ENCODE assay signal across 8 mouse cellular contexts in the genomic region with DNA sequence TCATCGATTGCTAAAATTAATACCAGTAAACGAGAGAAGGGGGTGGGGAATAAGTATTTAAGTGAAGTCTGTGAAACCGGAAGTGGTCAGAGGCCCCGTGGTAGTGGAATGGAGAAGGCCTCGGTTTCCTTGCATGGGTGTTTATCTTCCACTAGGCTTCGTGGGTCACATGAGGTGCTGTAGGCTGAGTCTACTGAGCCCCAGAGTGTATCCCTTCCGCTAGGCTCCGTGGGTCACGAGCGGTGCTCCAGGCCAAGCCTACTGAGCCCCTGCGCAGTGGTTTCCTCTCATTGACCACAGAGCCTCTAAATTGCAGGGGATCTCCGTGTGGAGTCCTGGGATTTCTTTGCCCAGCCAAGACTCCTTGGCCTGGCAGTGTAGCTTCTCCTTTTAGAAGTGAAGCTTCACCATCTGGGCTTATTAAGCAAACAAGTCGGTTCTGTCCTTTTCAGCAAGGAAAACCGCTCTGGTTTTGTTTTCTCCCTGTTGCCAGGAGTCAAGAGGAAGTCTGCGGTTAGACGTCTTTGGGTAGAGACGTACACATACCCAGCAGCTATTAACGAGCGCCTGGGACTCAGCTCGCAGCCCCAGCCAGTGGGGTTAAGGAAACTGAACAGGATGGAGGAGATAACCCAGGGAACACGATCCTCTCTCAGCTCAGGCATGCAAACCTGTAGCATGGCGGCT.
DNase-seq lines count a peak whose midpoint lies in the region; ATAC-seq and TF ChIP-seq lines count a peak whose summit lies in the region.

No protein-coding gene starts in this region.

- no peaks in the 10 kb centered on the region; the same call in 1 of the 2 replicates for H3K4me1 ChIP-seq in heart, adult 2 months (ENCODE audit: control insufficient read depth, insufficient read depth, low read length)
- H3K4me1 ChIP-seq in heart, embryonic 10.5 days: peaks cover 20% of the 10 kb centered on the region
- H3K4me1 ChIP-seq in bone marrow macrophage, adult 2 months (ENCODE audit: control insufficient read depth, insufficient read depth, low read length): peaks cover 60% of the 10 kb centered on the region
- peaks cover 13% of the 10 kb centered on the region; the same call in 1 of the 2 replicates for H3K4me1 ChIP-seq in liver, embryonic 15.5 days (replicated peaks)
- peaks cover 23% of the 10 kb centered on the region for H3K4me1 ChIP-seq in kidney, embryonic 15.5 days

- WGBS in heart, adult 2 months: 66% methylated on average over 22 of the region's 22 CpGs
- 68% methylated on average over 22 of the region's 22 CpGs for WGBS in heart, embryonic 10.5 days
- WGBS in liver, embryonic 15.5 days (ENCODE audit: insufficient replicate concordance): 12% methylated on average over 22 of the region's 22 CpGs
- 66% methylated on average over 22 of the region's 22 CpGs for WGBS in kidney, embryonic 15.5 days

- TF ChIP-seq POLR2A in heart, adult 2 months (IDR thresholded peaks at IDR 0.05; ENCODE audit: insufficient read depth, low read depth, low read length): no peak
- TF ChIP-seq POLR2A in bone marrow macrophage, adult 2 months (IDR thresholded peaks at IDR 0.05; ENCODE audit: borderline replicate concordance, low read depth, low read length): no peak

- H3K27ac ChIP-seq in heart, adult 2 months: no peak overlapping the region
- H3K27ac ChIP-seq in heart, embryonic 10.5 days: no peak overlapping the region
- peak overlapping the region; percentile 90 for H3K27ac ChIP-seq in bone marrow macrophage, adult 2 months (ENCODE audit: insufficient read depth, low read depth, low read length)
- H3K27ac ChIP-seq in liver, embryonic 15.5 days (replicated peaks): peak overlapping the region; percentile 53; the same call in 1 of the 2 replicates
- H3K27ac ChIP-seq in kidney, embryonic 15.5 days: no peak overlapping the region

- H3K36me3 ChIP-seq in heart, adult 2 months (ENCODE audit: control insufficient read depth, insufficient read depth, low read length): no peaks in the 10 kb centered on the region
- H3K36me3 ChIP-seq in heart, embryonic 10.5 days: no peaks in the 10 kb centered on the region
- H3K36me3 ChIP-seq in liver, embryonic 15.5 days (replicated peaks): no peaks in the 10 kb centered on the region
- no peaks in the 10 kb centered on the region for H3K36me3 ChIP-seq in kidney, embryonic 15.5 days

- peak; percentile 37; the same call in 1 of the 2 replicates for ATAC-seq in liver, embryonic 15.5 days (ENCODE audit: insufficient read depth)
- ATAC-seq in kidney, embryonic 15.5 days (replicated peaks; ENCODE audit: low FRiP score): no peak

- H3K4me3 ChIP-seq in heart, adult 2 months: no peak overlapping the region
- no peak overlapping the region for H3K4me3 ChIP-seq in heart, embryonic 10.5 days
- 0 out of 2 replicates have a peak overlapping the region, but pooled peaks have one; percentile 2 for H3K4me3 ChIP-seq in bone marrow macrophage, adult 2 months (ENCODE audit: insufficient read depth, low read length)
- no peak overlapping the region for H3K4me3 ChIP-seq in liver, embryonic 15.5 days (replicated peaks)
- H3K4me3 ChIP-seq in kidney, embryonic 15.5 days (replicated peaks): no peak overlapping the region

- TF ChIP-seq EP300 in heart, adult 2 months (IDR thresholded peaks at IDR 0.05; ENCODE audit: insufficient read depth, low read depth, low read length): no peak

- no peak overlapping the region for H3K9ac ChIP-seq in heart, adult 2 months (ENCODE audit: low read depth, low read length)
- H3K9ac ChIP-seq in liver, embryonic 15.5 days: no peak overlapping the region
- H3K9ac ChIP-seq in kidney, embryonic 15.5 days: no peak overlapping the region

- intact Hi-C loops in heart, adult 2 months (cut with DNase I): no loop called here

- peak; percentile 36 to 73 for DNase-seq in heart, adult 2 months
- DNase-seq in heart, embryonic 10.5 days (ENCODE audit: low spot score): no peak
- DNase-seq in spleen, postnatal 36 days (ENCODE audit: low spot score in 2 of 2): peak; percentile 79 to 85
- no peak for DNase-seq in kidney, postnatal 14 days
- DNase-seq in urinary bladder, adult 18-20 months (ENCODE audit: low spot score in 2 of 2): no peak

- H3K27me3 ChIP-seq in heart, adult 2 months (ENCODE audit: control insufficient read depth, insufficient read depth, low read length): no peaks in the 10 kb centered on the region; the same call in 1 of the 2 replicates
- H3K27me3 ChIP-seq in heart, embryonic 10.5 days (ENCODE audit: insufficient read depth, poor library complexity, severe bottlenecking): peaks cover 48% of the 10 kb centered on the region
- H3K27me3 ChIP-seq in liver, embryonic 15.5 days: peaks cover 15% of the 10 kb centered on the region
- H3K27me3 ChIP-seq in kidney, embryonic 15.5 days: peaks cover 45% of the 10 kb centered on the region

- no peaks in the 10 kb centered on the region for H3K9me3 ChIP-seq in heart, embryonic 10.5 days
- no peaks in the 10 kb centered on the region for H3K9me3 ChIP-seq in liver, embryonic 15.5 days (replicated peaks)
- H3K9me3 ChIP-seq in kidney, embryonic 15.5 days (replicated peaks): no peaks in the 10 kb centered on the region

- H3K4me2 ChIP-seq in liver, embryonic 15.5 days: peak overlapping the region; percentile 36
- no peak overlapping the region for H3K4me2 ChIP-seq in kidney, embryonic 15.5 days

- H3K79me2 ChIP-seq in heart, adult 2 months (replicated peaks; ENCODE audit: control insufficient read depth, insufficient read depth, low read length): no peaks in the 10 kb centered on the region

- no peak for TF ChIP-seq CTCF in heart, adult 2 months (IDR thresholded peaks at IDR 0.05)
- no peak for TF ChIP-seq CTCF in bone marrow macrophage, adult 2 months (IDR thresholded peaks at IDR 0.05; ENCODE audit: low read depth, low read length)

Comparison
In these comparisons a context has a peak if more than half of its experiments do, and no peak if none do; other contexts are left out.
1. DNase-seq: peak in heart, adult 2 months (2 of 2) and spleen, postnatal 36 days (2 of 2); none in heart, embryonic 10.5 days (single experiment), kidney, postnatal 14 days (single experiment) and urinary bladder, adult 18-20 months (0 of 2).
2. H3K27ac ChIP-seq: peak in bone marrow macrophage, adult 2 months (single experiment) and liver, embryonic 15.5 days (single experiment); none in heart, adult 2 months (single experiment), heart, embryonic 10.5 days (single experiment) and kidney, embryonic 15.5 days (single experiment).